Mouse (Mus musculus): ENCODE measurements around the gene Rnaseh2a. TPM values are rescaled to one million over a fixed set of nuclear protein-coding genes. Genes with fewer than 3 reads are reported as not detected.
"Not testable (repeated sequence)": the region's sequence is repeated elsewhere in the genome, so short reads cannot be mapped to it uniquely, and the experiment has no call there.

Rnaseh2a gene
- polyA plus RNA-seq, 1 experiment from 2014 or later = 124 TPM

- Histone ChIP-seq H3K36me3 (replicated peaks) (peaks cover 84% of the 10 kb centered on the region), H3K4me1 (peaks cover 14% of the 10 kb centered on the region), H3K9me3 (no peaks in the 10 kb centered on the region), H3K4me2 (no peak overlapping the region), H3K27me3 (peaks cover 83% of the 10 kb centered on the region), H3K27ac (no peak overlapping the region), H3K4me3 (replicated peaks) (no peak overlapping the region), H3K9ac (no peak overlapping the region)
- ATAC-seq (ENCODE audit: low FRiP score) = no peak
- 89% methylated on average over 8 of the region's 8 CpGs for WGBS
Measured at GRCm38 (mm10) chr8:84915269-84915668, 54.3 kb downstream of the Rnaseh2a start.

GRCm38 (mm10) chr8:84913960-84914359, 55.6 kb downstream of the Rnaseh2a start:
- Histone ChIP-seq H3K36me3 (replicated peaks) (peaks cover 75% of the 10 kb centered on the region), H3K4me2 (peak overlapping the region; percentile 66; the same call in 1 of the 2 replicates), H3K9ac (peak overlapping the region; percentile 40; the same call in 1 of the 2 replicates), H3K4me3 (replicated peaks) (no peak overlapping the region), H3K27ac (no peak overlapping the region), H3K9me3 (no peaks in the 10 kb centered on the region), H3K4me1 (peaks cover 19% of the 10 kb centered on the region), H3K27me3 (peaks cover 92% of the 10 kb centered on the region)
- ATAC-seq (ENCODE audit: low FRiP score) = no peak
- WGBS = 49% methylated on average over 4 of the region's 4 CpGs

- H3K36me3 ChIP-seq (replicated peaks) = peaks cover 70% of the 10 kb centered on the region
- 13% methylated on average over 9 of the region's 9 CpGs for WGBS
Measured at GRCm38 (mm10) chr8:84913502-84913900, 56.1 kb downstream of the Rnaseh2a start.

GRCm38 (mm10) chr8:84912895-84913501, 56.6 kb downstream of the Rnaseh2a start:
- 2% methylated on average over 55 of the region's 55 CpGs for WGBS
- H3K27ac ChIP-seq = no peak overlapping the region
- peak overlapping the region; percentile 37 for H3K4me3 ChIP-seq (replicated peaks)
- H3K36me3 ChIP-seq (replicated peaks) = peaks cover 68% of the 10 kb centered on the region
- no peak for ATAC-seq (ENCODE audit: low FRiP score)
- H3K27me3 ChIP-seq = peaks cover 85% of the 10 kb centered on the region
- peaks cover 24% of the 10 kb centered on the region for H3K4me1 ChIP-seq
- peak overlapping the region; percentile 66 for H3K4me2 ChIP-seq
- H3K9me3 ChIP-seq = no peaks in the 10 kb centered on the region
- H3K9ac ChIP-seq = peak overlapping the region; percentile 40; the same call in 1 of the 2 replicates

More at GRCm38 (mm10) chr8:84913502-84913900, 56.1 kb downstream of the Rnaseh2a start:
- ATAC-seq (ENCODE audit: low FRiP score) = no peak
- H3K27ac ChIP-seq = no peak overlapping the region
- peaks cover 90% of the 10 kb centered on the region for H3K27me3 ChIP-seq
- no peaks in the 10 kb centered on the region for H3K9me3 ChIP-seq
- H3K4me1 ChIP-seq = peaks cover 23% of the 10 kb centered on the region
- H3K4me2 ChIP-seq = peak overlapping the region; percentile 66
- H3K4me3 ChIP-seq (replicated peaks) = peak overlapping the region; percentile 37
- peak overlapping the region; percentile 40; the same call in 1 of the 2 replicates for H3K9ac ChIP-seq

GRCm38 (mm10) chr8:84912391-84912790, 57.2 kb downstream of the Rnaseh2a start:
- H3K4me3 ChIP-seq (replicated peaks) = peak overlapping the region; percentile 37
- no peak overlapping the region for H3K27ac ChIP-seq
- peaks cover 79% of the 10 kb centered on the region for H3K27me3 ChIP-seq
- H3K36me3 ChIP-seq (replicated peaks) = peaks cover 65% of the 10 kb centered on the region
- H3K9me3 ChIP-seq = no peaks in the 10 kb centered on the region
- 0 out of 2 replicates have a peak overlapping the region, but pooled peaks have one; percentile 40 for H3K9ac ChIP-seq
- H3K4me2 ChIP-seq = peak overlapping the region; percentile 66
- ATAC-seq (ENCODE audit: low FRiP score) = no peak
- H3K4me1 ChIP-seq = peaks cover 25% of the 10 kb centered on the region
- 25% methylated on average over 27 of the region's 27 CpGs for WGBS

- peaks cover 74% of the 10 kb centered on the region for H3K27me3 ChIP-seq
- peaks cover 59% of the 10 kb centered on the region for H3K36me3 ChIP-seq (replicated peaks)
- no peak overlapping the region for H3K4me3 ChIP-seq (replicated peaks)
Measured at GRCm38 (mm10) chr8:84911854-84912253, 57.7 kb downstream of the Rnaseh2a start.

GRCm38 (mm10) chr8:84910551-84910950, 59.0 kb downstream of the Rnaseh2a start:
- H3K27me3 ChIP-seq = peaks cover 68% of the 10 kb centered on the region
- no peak for ATAC-seq (ENCODE audit: low FRiP score)

More at GRCm38 (mm10) chr8:84911854-84912253, 57.7 kb downstream of the Rnaseh2a start:
- Histone ChIP-seq H3K4me2 (no peak overlapping the region), H3K9ac (no peak overlapping the region), H3K9me3 (no peaks in the 10 kb centered on the region), H3K4me1 (peaks cover 25% of the 10 kb centered on the region), H3K27ac (no peak overlapping the region)
- no peak for ATAC-seq (ENCODE audit: low FRiP score)
- 87% methylated on average over 9 of the region's 9 CpGs for WGBS

GRCm38 (mm10) chr8:84909949-84910348, 59.6 kb downstream of the Rnaseh2a start:
- Histone ChIP-seq H3K4me1 (peaks cover 25% of the 10 kb centered on the region), H3K27ac (no peak overlapping the region), H3K36me3 (replicated peaks) (peaks cover 41% of the 10 kb centered on the region), H3K9me3 (no peaks in the 10 kb centered on the region), H3K4me3 (replicated peaks) (no peak overlapping the region), H3K4me2 (no peak overlapping the region), H3K9ac (no peak overlapping the region), H3K27me3 (peaks cover 64% of the 10 kb centered on the region)
- no peak for ATAC-seq (ENCODE audit: low FRiP score)
- 90% methylated on average over 5 of the region's 5 CpGs for WGBS

More at GRCm38 (mm10) chr8:84910551-84910950, 59.0 kb downstream of the Rnaseh2a start:
- 80% methylated on average over 6 of the region's 6 CpGs for WGBS
- no peak overlapping the region for H3K9ac ChIP-seq
- H3K27ac ChIP-seq = no peak overlapping the region
- H3K4me3 ChIP-seq (replicated peaks) = no peak overlapping the region
- peaks cover 25% of the 10 kb centered on the region for H3K4me1 ChIP-seq
- peaks cover 47% of the 10 kb centered on the region for H3K36me3 ChIP-seq (replicated peaks)
- no peak overlapping the region for H3K4me2 ChIP-seq
- no peaks in the 10 kb centered on the region for H3K9me3 ChIP-seq

GRCm38 (mm10) chr8:84909162-84909767, 60.3 kb downstream of the Rnaseh2a start:
- peak overlapping the region; percentile 50 for H3K4me3 ChIP-seq (replicated peaks)
- H3K4me1 ChIP-seq = peaks cover 25% of the 10 kb centered on the region
- H3K27me3 ChIP-seq = peaks cover 63% of the 10 kb centered on the region
- peak overlapping the region; percentile 62 for H3K9ac ChIP-seq
- 49% methylated on average over 20 of the region's 20 CpGs for WGBS
- H3K9me3 ChIP-seq = no peaks in the 10 kb centered on the region
- no peak overlapping the region for H3K27ac ChIP-seq
- peaks cover 34% of the 10 kb centered on the region for H3K36me3 ChIP-seq (replicated peaks)
- peak overlapping the region; percentile 78 for H3K4me2 ChIP-seq
- peak; percentile 18; the same call in 1 of the 2 replicates for ATAC-seq (ENCODE audit: low FRiP score)

- Histone ChIP-seq H3K27ac (0 out of 2 replicates have a peak within 1 kb of the TSS, but pooled peaks have one; percentile 19), H3K36me3 (replicated peaks) (peaks cover 29% of the 10 kb centered on the region), H3K9me3 (no peaks in the 10 kb centered on the region), H3K27me3 (peaks cover 58% of the 10 kb centered on the region), H3K4me1 (peaks cover 26% of the 10 kb centered on the region), H3K4me2 (peak within 1 kb of the TSS; percentile 78), H3K9ac (peak within 1 kb of the TSS; percentile 62), H3K4me3 (replicated peaks) (peak within 1 kb of the TSS; percentile 50)
- peak; percentile 89 for ATAC-seq (ENCODE audit: low FRiP score)
- under 1% methylated on average over 45 of the region's 45 CpGs for WGBS
Measured at GRCm38 (mm10) chr8:84908421-84909161, 61.0 kb downstream of the Rnaseh2a start, which contains the start of gene Dnase2a. Gene Dnase2a, plus strand, starts transcription at chr8:84908560.

- not testable (repeated sequence) for H3K27ac ChIP-seq, H3K9me3 ChIP-seq, H3K9ac ChIP-seq
- H3K4me2 ChIP-seq = peak overlapping the region; percentile 78
- peak overlapping the region; percentile 50 for H3K4me3 ChIP-seq (replicated peaks)
- WGBS = 37% methylated on average over 7 of the region's 7 CpGs
- H3K27me3 ChIP-seq = peaks cover 52% of the 10 kb centered on the region
- H3K36me3 ChIP-seq (replicated peaks) = peaks cover 29% of the 10 kb centered on the region
- peaks cover 24% of the 10 kb centered on the region for H3K4me1 ChIP-seq
- 0 out of 2 replicates have a peak, but pooled peaks have one; percentile 2 for ATAC-seq (ENCODE audit: low FRiP score)
Measured at GRCm38 (mm10) chr8:84907979-84908378, 61.6 kb downstream of the Rnaseh2a start.

- H3K4me3 ChIP-seq (replicated peaks) = no peak overlapping the region
- H3K9ac ChIP-seq = no peak overlapping the region
- WGBS = 78% methylated on average over 8 of the region's 8 CpGs
- H3K27me3 ChIP-seq = peaks cover 48% of the 10 kb centered on the region
- no peak overlapping the region for H3K4me2 ChIP-seq
- H3K4me1 ChIP-seq = peaks cover 24% of the 10 kb centered on the region
- peaks cover 25% of the 10 kb centered on the region for H3K36me3 ChIP-seq (replicated peaks)
- no peak overlapping the region for H3K27ac ChIP-seq
- ATAC-seq (ENCODE audit: low FRiP score) = no peak
- no peaks in the 10 kb centered on the region for H3K9me3 ChIP-seq
Measured at GRCm38 (mm10) chr8:84907493-84907892, 62.1 kb downstream of the Rnaseh2a start.

Measured in forebrain, embryonic 12.5 days (tissue).